24 mouse cellular contexts compared by ENCODE assay signal in the genomic region with DNA sequence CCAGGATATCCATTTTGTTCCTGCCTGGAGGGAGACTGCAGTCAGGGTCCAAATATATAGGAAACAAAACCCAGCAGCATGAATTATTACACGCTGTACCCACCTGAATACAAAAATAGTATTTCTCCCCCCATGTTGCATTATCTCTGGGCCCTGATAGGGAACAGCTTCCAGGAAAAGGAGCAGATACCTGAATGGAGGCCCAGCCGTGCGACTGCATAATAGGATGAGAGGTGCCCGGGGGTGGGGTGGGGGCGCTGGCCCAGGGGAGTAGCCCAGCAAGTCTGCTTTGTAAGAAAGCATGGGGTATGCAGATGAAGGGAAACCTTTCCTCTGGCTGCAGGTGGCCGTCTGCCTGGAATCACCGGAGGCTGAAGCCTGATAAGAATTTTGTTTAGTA.
DNase-seq lines count a peak whose midpoint lies in the region; ATAC-seq and TF ChIP-seq lines count a peak whose summit lies in the region.
"Had no signal": no experiment of that assay in that cellular context is flagged by ENCODE, and none has a peak within 500 bp of the region (broad histone marks: within the 10 kb centered on the region; RNA-seq: fewer than 3 reads in every experiment).

No protein-coding gene starts in this region.

- WGBS in hindbrain, embryonic 10.5 days: 22% methylated on average over 7 of the region's 7 CpGs
- WGBS in hindbrain, embryonic 14.5 days: 23% methylated on average over 7 of the region's 7 CpGs
- 23% methylated on average over 7 of the region's 7 CpGs for WGBS in midbrain, embryonic 14.5 days
- 37% methylated on average over 7 of the region's 7 CpGs for WGBS in midbrain, embryonic 10.5 days

- peaks cover 32% of the 10 kb centered on the region for H3K4me1 ChIP-seq in hindbrain, embryonic 10.5 days (replicated peaks)
- H3K4me1 ChIP-seq in hindbrain, embryonic 14.5 days (replicated peaks; ENCODE audit: control insufficient read depth, insufficient read depth, low read length): peaks cover 14% of the 10 kb centered on the region
- H3K4me1 ChIP-seq in midbrain, embryonic 14.5 days (ENCODE audit: control insufficient read depth, insufficient read depth, low read length): peaks cover 17% of the 10 kb centered on the region
- peaks cover 19% of the 10 kb centered on the region for H3K4me1 ChIP-seq in midbrain, embryonic 10.5 days
- H3K4me1 ChIP-seq: forebrain, embryonic 13.5 days had no signal

- TF ChIP-seq CTCF in gastrocnemius, adult 2 months (IDR thresholded peaks at IDR 0.05): no peak

- H3K9me3 ChIP-seq in hindbrain, embryonic 10.5 days: no peaks in the 10 kb centered on the region
- H3K9me3 ChIP-seq in hindbrain, embryonic 14.5 days (ENCODE audit: control insufficient read depth, low read length): no peaks in the 10 kb centered on the region
- no peaks in the 10 kb centered on the region for H3K9me3 ChIP-seq in midbrain, embryonic 14.5 days (ENCODE audit: control insufficient read depth, low read length)
- no peaks in the 10 kb centered on the region for H3K9me3 ChIP-seq in midbrain, embryonic 10.5 days (replicated peaks)
- H3K9me3 ChIP-seq: embryonic facial prominence, embryonic 10.5 days; embryonic facial prominence, embryonic 12.5 days; forebrain, embryonic 13.5 days; forebrain, embryonic 15.5 days had no signal

- H3K27me3 ChIP-seq in hindbrain, embryonic 10.5 days (ENCODE audit: insufficient read depth, poor library complexity, severe bottlenecking): no peaks in the 10 kb centered on the region
- no peaks in the 10 kb centered on the region for H3K27me3 ChIP-seq in hindbrain, embryonic 14.5 days (ENCODE audit: control insufficient read depth, insufficient read depth, low read length)
- H3K27me3 ChIP-seq in midbrain, embryonic 14.5 days (ENCODE audit: control insufficient read depth, insufficient read depth, low read length): no peaks in the 10 kb centered on the region
- H3K27me3 ChIP-seq in midbrain, embryonic 10.5 days (ENCODE audit: low read depth, poor library complexity, severe bottlenecking): no peaks in the 10 kb centered on the region
- H3K27me3 ChIP-seq: CH12.LX; embryonic facial prominence, embryonic 12.5 days; forebrain, embryonic 13.5 days; forebrain, embryonic 15.5 days; Patski had no signal

- peak overlapping the region; percentile 59 for H3K27ac ChIP-seq in gastrocnemius, adult 2 months
- 0 out of 2 replicates have a peak overlapping the region, but pooled peaks have one; percentile 3 for H3K27ac ChIP-seq in hindbrain, embryonic 10.5 days
- no peak overlapping the region for H3K27ac ChIP-seq in hindbrain, embryonic 14.5 days
- peak overlapping the region; percentile 41; the same call in 1 of the 2 replicates for H3K27ac ChIP-seq in midbrain, embryonic 14.5 days (replicated peaks; ENCODE audit: low read depth, low read length)
- no peak overlapping the region for H3K27ac ChIP-seq in midbrain, embryonic 10.5 days (replicated peaks)
- H3K27ac ChIP-seq: embryonic facial prominence, embryonic 10.5 days; embryonic facial prominence, embryonic 12.5 days; forebrain, embryonic 13.5 days; forebrain, embryonic 15.5 days had no signal

- no peak overlapping the region for H3K4me2 ChIP-seq in hindbrain, embryonic 14.5 days (replicated peaks)
- H3K4me2 ChIP-seq in midbrain, embryonic 14.5 days (ENCODE audit: low read length): no peak overlapping the region
- H3K4me2 ChIP-seq: embryonic facial prominence, embryonic 12.5 days; forebrain, embryonic 13.5 days; forebrain, embryonic 15.5 days had no signal

- H3K4me3 ChIP-seq in gastrocnemius, adult 2 months: no peak overlapping the region
- no peak overlapping the region for H3K4me3 ChIP-seq in hindbrain, embryonic 10.5 days
- no peak overlapping the region for H3K4me3 ChIP-seq in hindbrain, embryonic 14.5 days (replicated peaks; ENCODE audit: low read length)
- H3K4me3 ChIP-seq in midbrain, embryonic 14.5 days (replicated peaks; ENCODE audit: low read depth, low read length): no peak overlapping the region
- H3K4me3 ChIP-seq in midbrain, embryonic 10.5 days: no peak overlapping the region
- H3K4me3 ChIP-seq: embryonic facial prominence, embryonic 10.5 days; embryonic facial prominence, embryonic 12.5 days; forebrain, embryonic 13.5 days; forebrain, embryonic 15.5 days had no signal

- intact Hi-C loops in gastrocnemius, adult 2 months (cut with DNase I): no loop called here
- intact Hi-C loops in gastrocnemius, postnatal 36 days (cut with DNase I): no loop called here

- peak; percentile 28 for DNase-seq in gastrocnemius, adult 2 months
- DNase-seq in gastrocnemius, postnatal 36 days: no peak
- no peak for DNase-seq in hindbrain, embryonic 10.5 days (ENCODE audit: low spot score)
- no peak for DNase-seq in hindbrain, embryonic 14.5 days (ENCODE audit: low spot score)
- no peak for DNase-seq in midbrain, embryonic 14.5 days
- DNase-seq in midbrain, embryonic 10.5 days (ENCODE audit: low spot score): no peak
- peak; percentile 26 for DNase-seq in ZHBTc4 (ENCODE audit: low read depth, low spot score)
- no peak for DNase-seq in layer of hippocampus, adult 9-10 months (ENCODE audit: low spot score)
- DNase-seq: adrenal gland, adult 2 months; adrenal gland, postnatal 10 days; adrenal gland, postnatal 25 days; B cell, adult 2 months; cerebellum, adult 11-12 months; cerebellum, adult 2 months; cerebellum, adult 9-10 months; forebrain, postnatal 0 days had no signal

- H3K36me3 ChIP-seq in hindbrain, embryonic 10.5 days: no peaks in the 10 kb centered on the region
- H3K36me3 ChIP-seq in hindbrain, embryonic 14.5 days (replicated peaks; ENCODE audit: control insufficient read depth, insufficient read depth): no peaks in the 10 kb centered on the region
- H3K36me3 ChIP-seq in midbrain, embryonic 14.5 days (ENCODE audit: control insufficient read depth, insufficient read depth, low read length): no peaks in the 10 kb centered on the region
- no peaks in the 10 kb centered on the region for H3K36me3 ChIP-seq in midbrain, embryonic 10.5 days
- H3K36me3 ChIP-seq: embryonic facial prominence, embryonic 10.5 days; embryonic facial prominence, embryonic 12.5 days; forebrain, embryonic 15.5 days; G1E had no signal

- ATAC-seq in hindbrain, embryonic 14.5 days (ENCODE audit: low FRiP score): no peak
- no peak for ATAC-seq in midbrain, embryonic 14.5 days (ENCODE audit: low FRiP score, low TSS enrichment)
- ATAC-seq: CD4-positive, CD25-positive, alpha-beta regulatory T cell, adult 4 months; forebrain, embryonic 13.5 days; forebrain, embryonic 15.5 days; forebrain, postnatal 0 days; Patski had no signal

- no peak overlapping the region for H3K9ac ChIP-seq in hindbrain, embryonic 14.5 days
- H3K9ac ChIP-seq in midbrain, embryonic 14.5 days (replicated peaks; ENCODE audit: low read length): no peak overlapping the region
- H3K9ac ChIP-seq: embryonic facial prominence, embryonic 12.5 days; forebrain, embryonic 13.5 days; forebrain, embryonic 15.5 days; forebrain, postnatal 0 days had no signal

Comparison
In these comparisons a context has a peak if more than half of its experiments do, and no peak if none do; other contexts are left out.
1. DNase-seq: peak in gastrocnemius, adult 2 months (single experiment) and ZHBTc4 (single experiment); none in gastrocnemius, postnatal 36 days (0 of 2), hindbrain, embryonic 10.5 days (single experiment), hindbrain, embryonic 14.5 days (single experiment), midbrain, embryonic 14.5 days (single experiment), midbrain, embryonic 10.5 days (single experiment) and layer of hippocampus, adult 9-10 months (single experiment).
2. H3K27ac ChIP-seq: peak in gastrocnemius, adult 2 months (single experiment), hindbrain, embryonic 10.5 days (single experiment) and midbrain, embryonic 14.5 days (single experiment); none in hindbrain, embryonic 14.5 days (single experiment) and midbrain, embryonic 10.5 days (single experiment).